12 mouse cellular contexts compared by ENCODE assay signal in genomic region chr3:151057491-151057890, GRCm38 (mm10).
"Had no signal": no experiment of that assay in that cellular context is flagged by ENCODE, and none has a peak within 500 bp of the region (broad histone marks: within the 10 kb centered on the region; RNA-seq: fewer than 3 reads in every experiment).

No protein-coding gene starts in this region.

- H3K4me2 ChIP-seq: limb, embryonic 15.5 days; liver, embryonic 12.5 days; liver, embryonic 15.5 days; midbrain, embryonic 11.5 days had no signal

- H3K27ac ChIP-seq: liver, embryonic 12.5 days; liver, embryonic 15.5 days had no signal

- H3K4me1 ChIP-seq: limb, embryonic 15.5 days; liver, embryonic 12.5 days; liver, embryonic 15.5 days had no signal

- H3K9ac ChIP-seq: limb, embryonic 15.5 days; liver, embryonic 12.5 days; liver, embryonic 15.5 days had no signal

- ATAC-seq: liver, embryonic 12.5 days had no signal

- H3K27me3 ChIP-seq: limb, embryonic 15.5 days; liver, embryonic 12.5 days; liver, embryonic 15.5 days had no signal

- H3K36me3 ChIP-seq: limb, embryonic 15.5 days; liver, embryonic 12.5 days; liver, embryonic 15.5 days had no signal

- H3K4me3 ChIP-seq: limb, embryonic 15.5 days; liver, embryonic 12.5 days; liver, embryonic 15.5 days had no signal

- DNase-seq: kidney, postnatal 14 days; kidney, postnatal 4 days; lung, adult 2 months; lung, postnatal 14 days; lung, postnatal 4 days; midbrain, embryonic 14.5 days; thymus, adult 18-20 months; thymus, postnatal 36 days had no signal

- H3K9me3 ChIP-seq: limb, embryonic 15.5 days; liver, embryonic 12.5 days; liver, embryonic 15.5 days had no signal
